Mouse (Mus musculus): ENCODE results near the gene Trim28. TPM values are rescaled to one million over a fixed set of nuclear protein-coding genes. Genes with fewer than 3 reads are reported as not detected.

Gene Trim28
- polyA plus RNA-seq, 1 experiment from 2014 or later, result 216 TPM

GRCm38 (mm10) chr7:13023928-13024731 lies 25.2 kb downstream of the Trim28 start:
- Histone ChIP-seq H3K4me3 (replicated peaks) (peak overlapping the region; percentile 78), H3K4me2 (peak overlapping the region; percentile 73), H3K9me3 (no peaks in the 10 kb centered on the region), H3K27me3 (replicated peaks) (no peaks in the 10 kb centered on the region), H3K27ac (peak overlapping the region; percentile 100), H3K9ac (peak overlapping the region; percentile 70), H3K36me3 (peaks cover 30% of the 10 kb centered on the region), H3K4me1 (peaks cover 14% of the 10 kb centered on the region)
- peak; percentile 84 for ATAC-seq (ENCODE audit: insufficient read depth, low FRiP score, low read depth)
- WGBS, result under 1% methylated on average over 68 of the region's 95 CpGs

- H3K9me3 ChIP-seq, result no peaks in the 10 kb centered on the region
- H3K36me3 ChIP-seq, result peaks cover 37% of the 10 kb centered on the region
- H3K4me3 ChIP-seq (replicated peaks), result peak overlapping the region; percentile 78
- peak overlapping the region; percentile 100 for H3K27ac ChIP-seq
- peak; percentile 49 for ATAC-seq (ENCODE audit: insufficient read depth, low FRiP score, low read depth)
- peak overlapping the region; percentile 73 for H3K4me2 ChIP-seq
- H3K27me3 ChIP-seq (replicated peaks), result no peaks in the 10 kb centered on the region
- 0% methylated on average over 35 of the region's 44 CpGs for WGBS
- peaks cover 14% of the 10 kb centered on the region for H3K4me1 ChIP-seq
- H3K9ac ChIP-seq, result peak overlapping the region; percentile 70
Observed at GRCm38 (mm10) chr7:13024805-13025204, 25.9 kb downstream of the Trim28 start.

- Histone ChIP-seq H3K36me3 (peaks cover 45% of the 10 kb centered on the region), H3K9ac (peak overlapping the region; percentile 70), H3K4me3 (replicated peaks) (peak overlapping the region; percentile 78), H3K4me2 (peak overlapping the region; percentile 73), H3K4me1 (peaks cover 14% of the 10 kb centered on the region), H3K27ac (no peak overlapping the region), H3K27me3 (replicated peaks) (no peaks in the 10 kb centered on the region), H3K9me3 (no peaks in the 10 kb centered on the region)
- ATAC-seq (ENCODE audit: insufficient read depth, low FRiP score, low read depth), result no peak
- 25% methylated on average over 4 of the region's 4 CpGs for WGBS
Observed at GRCm38 (mm10) chr7:13025511-13026112, 26.7 kb downstream of the Trim28 start.

DNA sequence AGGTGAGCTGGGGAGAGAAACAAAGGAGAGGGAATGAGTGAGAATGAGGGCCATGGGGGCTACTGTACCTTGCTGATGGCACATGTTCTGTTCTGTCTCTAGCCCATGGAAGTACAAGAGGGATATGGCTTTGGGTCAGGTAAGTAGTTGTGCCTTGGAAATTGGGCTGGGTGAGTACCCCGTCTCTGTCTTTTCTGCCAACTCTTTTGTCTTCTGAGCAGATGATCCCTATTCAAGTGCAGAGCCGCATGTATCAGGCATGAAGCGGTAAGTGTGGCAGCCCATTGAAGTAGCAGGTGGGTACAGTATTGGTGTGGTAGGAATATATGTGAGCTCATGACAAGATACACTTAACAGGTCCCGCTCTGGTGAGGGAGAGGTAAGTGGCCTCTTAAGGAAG lies 30.1 kb downstream of the Trim28 start:
- WGBS, result 92% methylated on average over 4 of the region's 4 CpGs
- Histone ChIP-seq H3K27me3 (replicated peaks) (no peaks in the 10 kb centered on the region), H3K4me2 (no peak overlapping the region), H3K9ac (no peak overlapping the region), H3K9me3 (no peaks in the 10 kb centered on the region), H3K27ac (no peak overlapping the region), H3K4me3 (replicated peaks) (no peak overlapping the region), H3K4me1 (peaks cover 22% of the 10 kb centered on the region), H3K36me3 (peaks cover 66% of the 10 kb centered on the region)
- ATAC-seq (ENCODE audit: insufficient read depth, low FRiP score, low read depth), result no peak

GRCm38 (mm10) chr7:13031069-13031468 lies 32.2 kb downstream of the Trim28 start:
- ATAC-seq (ENCODE audit: insufficient read depth, low FRiP score, low read depth), result no peak
- Histone ChIP-seq H3K27ac (no peak overlapping the region), H3K4me2 (no peak overlapping the region), H3K27me3 (replicated peaks) (no peaks in the 10 kb centered on the region), H3K9me3 (no peaks in the 10 kb centered on the region), H3K4me3 (replicated peaks) (no peak overlapping the region), H3K9ac (no peak overlapping the region), H3K36me3 (peaks cover 77% of the 10 kb centered on the region), H3K4me1 (peaks cover 28% of the 10 kb centered on the region)
- 75% methylated on average over 5 of the region's 5 CpGs for WGBS

GRCm38 (mm10) chr7:13031983-13032382 lies 33.1 kb downstream of the Trim28 start:
- H3K4me2 ChIP-seq, result no peak overlapping the region
- H3K27ac ChIP-seq, result no peak overlapping the region
- peaks cover 29% of the 10 kb centered on the region for H3K4me1 ChIP-seq
- no peaks in the 10 kb centered on the region for H3K9me3 ChIP-seq
- H3K36me3 ChIP-seq, result peaks cover 71% of the 10 kb centered on the region
- no peak for ATAC-seq (ENCODE audit: insufficient read depth, low FRiP score, low read depth)
- H3K4me3 ChIP-seq (replicated peaks), result no peak overlapping the region
- 74% methylated on average over 2 of the region's 2 CpGs for WGBS
- no peaks in the 10 kb centered on the region for H3K27me3 ChIP-seq (replicated peaks)
- no peak overlapping the region for H3K9ac ChIP-seq

GRCm38 (mm10) chr7:13032541-13032940 lies 33.6 kb downstream of the Trim28 start:
- 92% methylated on average over 7 of the region's 7 CpGs for WGBS
- Histone ChIP-seq H3K4me2 (no peak overlapping the region), H3K36me3 (peaks cover 65% of the 10 kb centered on the region), H3K9ac (no peak overlapping the region), H3K27me3 (replicated peaks) (no peaks in the 10 kb centered on the region), H3K9me3 (no peaks in the 10 kb centered on the region), H3K4me3 (replicated peaks) (no peak overlapping the region; the same call in 1 of the 2 replicates), H3K4me1 (peaks cover 29% of the 10 kb centered on the region), H3K27ac (no peak overlapping the region)
- ATAC-seq (ENCODE audit: insufficient read depth, low FRiP score, low read depth), result no peak

DNA sequence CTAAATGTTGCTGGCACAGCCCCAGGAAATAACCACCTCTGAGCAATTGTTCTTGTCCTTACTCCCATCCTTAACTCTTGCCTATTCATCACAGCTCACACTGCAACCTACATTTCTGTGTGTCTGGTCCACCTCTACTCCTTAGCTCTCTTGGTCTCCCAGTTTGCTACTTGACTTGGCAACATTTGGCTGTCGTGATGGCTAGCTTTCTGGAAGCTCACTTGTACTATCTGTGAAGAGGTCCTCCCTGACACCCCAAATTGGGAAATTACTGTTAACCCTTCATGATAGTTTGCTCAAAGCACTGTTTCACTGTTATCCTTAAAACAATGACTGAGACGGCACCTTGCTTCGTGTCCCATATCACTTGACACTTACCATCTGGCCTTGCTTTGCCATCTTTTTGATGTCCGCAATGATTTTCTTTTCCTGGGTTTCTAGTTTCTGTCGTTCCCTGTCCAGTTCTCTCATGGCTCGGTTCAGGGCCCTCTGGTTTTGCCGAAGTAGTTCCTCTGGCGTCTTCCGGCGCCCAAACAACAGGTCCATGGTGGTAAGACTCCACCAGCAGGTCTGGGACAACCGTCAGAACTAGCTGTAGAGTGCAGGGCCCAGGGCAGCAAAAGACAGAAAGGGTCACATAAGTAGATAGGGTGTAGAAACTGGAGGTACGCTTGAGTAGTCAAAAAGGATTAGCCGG lies 34.7 kb downstream of the Trim28 start:
- Histone ChIP-seq H3K4me2 (peak overlapping the region; percentile 80), H3K27ac (peak overlapping the region; percentile 93), H3K9me3 (no peaks in the 10 kb centered on the region), H3K27me3 (replicated peaks) (no peaks in the 10 kb centered on the region), H3K9ac (peak overlapping the region; percentile 64), H3K4me1 (peaks cover 29% of the 10 kb centered on the region), H3K36me3 (peaks cover 54% of the 10 kb centered on the region), H3K4me3 (replicated peaks) (peak overlapping the region; percentile 62)
- 38% methylated on average over 13 of the region's 13 CpGs for WGBS
- no peak for ATAC-seq (ENCODE audit: insufficient read depth, low FRiP score, low read depth)

- H3K27ac ChIP-seq, result peak within 1 kb of the TSS; percentile 93
- no peaks in the 10 kb centered on the region for H3K27me3 ChIP-seq (replicated peaks)
- under 1% methylated on average over 45 of the region's 45 CpGs for WGBS
- peaks cover 34% of the 10 kb centered on the region for H3K4me1 ChIP-seq
- peak within 1 kb of the TSS; percentile 62 for H3K4me3 ChIP-seq (replicated peaks)
- peaks cover 47% of the 10 kb centered on the region for H3K36me3 ChIP-seq
- H3K9me3 ChIP-seq, result no peaks in the 10 kb centered on the region
- peak within 1 kb of the TSS; percentile 64 for H3K9ac ChIP-seq
- ATAC-seq (ENCODE audit: insufficient read depth, low FRiP score, low read depth), result peak; percentile 79
- H3K4me2 ChIP-seq, result peak within 1 kb of the TSS; percentile 80
Observed at GRCm38 (mm10) chr7:13034148-13034977, 35.4 kb downstream of the Trim28 start, which contains the start of gene Chmp2a. Gene Chmp2a (minus strand): TSS chr7:13034807.

DNA sequence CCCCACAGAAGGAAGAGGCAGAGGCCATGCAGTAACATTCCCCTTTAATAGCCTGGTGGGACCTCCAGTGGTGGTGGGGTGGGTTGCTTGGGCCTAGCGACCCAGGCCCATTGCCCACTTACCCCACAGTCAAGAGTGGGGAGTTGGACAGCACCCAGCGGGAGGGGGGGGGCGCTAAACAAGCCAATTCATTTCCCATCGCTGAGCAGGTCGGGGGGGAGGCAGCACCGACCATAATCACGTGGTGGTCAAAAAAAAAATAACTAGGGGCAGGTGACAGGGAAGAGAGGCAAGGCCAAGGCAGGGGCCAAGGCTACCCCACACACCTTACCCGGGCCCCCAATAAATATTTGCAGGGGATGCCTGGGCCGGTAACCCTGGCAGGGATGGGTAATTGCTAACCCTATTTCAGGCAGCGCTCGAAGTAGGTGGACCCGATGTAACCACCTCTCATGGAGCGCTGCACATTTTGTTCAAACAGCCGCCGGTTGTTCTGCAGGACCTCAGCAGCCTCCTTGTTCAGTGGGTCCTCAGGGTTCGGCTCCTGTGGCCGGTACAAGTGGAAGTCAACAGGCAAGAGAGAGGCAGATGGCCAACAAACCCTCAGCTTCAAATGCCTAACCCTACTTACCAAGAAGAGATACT lies 36.4 kb downstream of the Trim28 start:
- ATAC-seq (ENCODE audit: insufficient read depth, low FRiP score, low read depth), result no peak
- peaks cover 35% of the 10 kb centered on the region for H3K4me1 ChIP-seq
- peak overlapping the region; percentile 62 for H3K4me3 ChIP-seq (replicated peaks)
- H3K4me2 ChIP-seq, result peak overlapping the region; percentile 80
- H3K27ac ChIP-seq, result peak overlapping the region; percentile 93
- WGBS, result 85% methylated on average over 17 of the region's 17 CpGs
- 0 out of 2 replicates have a peak overlapping the region, but pooled peaks have one; percentile 11 for H3K9ac ChIP-seq
- no peaks in the 10 kb centered on the region for H3K27me3 ChIP-seq (replicated peaks)
- peaks cover 37% of the 10 kb centered on the region for H3K36me3 ChIP-seq
- no peaks in the 10 kb centered on the region for H3K9me3 ChIP-seq

DNA sequence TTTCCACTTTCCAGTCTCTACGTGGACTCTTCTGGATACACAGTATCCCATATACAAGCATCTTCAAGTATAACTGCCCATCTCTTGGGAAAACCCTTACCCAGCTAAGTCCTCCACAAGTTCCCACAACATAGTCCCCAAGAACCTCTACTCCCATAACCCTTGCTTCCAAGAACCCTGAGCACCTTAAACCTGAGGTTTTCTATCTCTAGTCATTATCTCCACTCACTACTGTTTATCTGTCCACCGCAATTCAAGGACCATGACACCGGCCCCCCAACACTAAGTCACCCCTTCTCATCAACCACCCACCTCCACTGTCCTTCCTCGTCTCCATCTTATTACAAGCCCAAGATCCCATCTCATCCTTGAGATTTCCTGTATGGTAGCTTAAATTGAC lies 37.9 kb downstream of the Trim28 start:
- H3K27me3 ChIP-seq (replicated peaks), result 0 out of 2 replicates have a peak, but pooled peaks cover 5% of the 10 kb centered on the region
- peaks cover 35% of the 10 kb centered on the region for H3K4me1 ChIP-seq
- 34% methylated on average over 4 of the region's 4 CpGs for WGBS
- H3K9me3 ChIP-seq, result no peaks in the 10 kb centered on the region
- peak overlapping the region; percentile 65 for H3K4me2 ChIP-seq
- H3K36me3 ChIP-seq, result peaks cover 24% of the 10 kb centered on the region
- H3K4me3 ChIP-seq (replicated peaks), result peak overlapping the region; percentile 84
- peak overlapping the region; percentile 99 for H3K9ac ChIP-seq
- no peak for ATAC-seq (ENCODE audit: insufficient read depth, low FRiP score, low read depth)
- H3K27ac ChIP-seq, result peak overlapping the region; percentile 100; the same call in 1 of the 2 replicates
